Mouse (Mus musculus): Measurements from ENCODE around the gene Upf1.
A peak's percentile ranks its signal among the peaks of the same experiment; 100 is the strongest.

The Upf1 gene

DNA sequence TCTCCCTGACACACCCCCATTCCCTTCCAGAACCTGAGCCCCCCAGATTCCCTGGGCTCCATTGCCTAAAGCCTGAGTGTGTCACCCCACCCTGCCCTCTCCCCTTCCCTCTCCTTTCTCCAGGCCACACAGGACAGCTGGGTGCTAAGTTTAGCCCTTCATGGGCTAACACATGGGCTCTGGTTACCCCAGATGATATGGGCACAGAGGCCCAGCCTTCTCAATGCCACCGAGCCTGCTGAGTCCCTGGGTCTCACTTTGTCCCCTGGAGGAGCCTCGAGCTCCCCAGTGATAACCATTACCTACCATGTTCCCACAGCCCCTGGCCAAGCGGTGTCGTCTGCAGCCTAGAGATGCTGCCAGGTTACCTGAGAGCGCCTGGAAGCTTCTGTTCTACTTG lies 35.2 kb downstream of the Upf1 start:
- DNase-seq: no peak

DNA sequence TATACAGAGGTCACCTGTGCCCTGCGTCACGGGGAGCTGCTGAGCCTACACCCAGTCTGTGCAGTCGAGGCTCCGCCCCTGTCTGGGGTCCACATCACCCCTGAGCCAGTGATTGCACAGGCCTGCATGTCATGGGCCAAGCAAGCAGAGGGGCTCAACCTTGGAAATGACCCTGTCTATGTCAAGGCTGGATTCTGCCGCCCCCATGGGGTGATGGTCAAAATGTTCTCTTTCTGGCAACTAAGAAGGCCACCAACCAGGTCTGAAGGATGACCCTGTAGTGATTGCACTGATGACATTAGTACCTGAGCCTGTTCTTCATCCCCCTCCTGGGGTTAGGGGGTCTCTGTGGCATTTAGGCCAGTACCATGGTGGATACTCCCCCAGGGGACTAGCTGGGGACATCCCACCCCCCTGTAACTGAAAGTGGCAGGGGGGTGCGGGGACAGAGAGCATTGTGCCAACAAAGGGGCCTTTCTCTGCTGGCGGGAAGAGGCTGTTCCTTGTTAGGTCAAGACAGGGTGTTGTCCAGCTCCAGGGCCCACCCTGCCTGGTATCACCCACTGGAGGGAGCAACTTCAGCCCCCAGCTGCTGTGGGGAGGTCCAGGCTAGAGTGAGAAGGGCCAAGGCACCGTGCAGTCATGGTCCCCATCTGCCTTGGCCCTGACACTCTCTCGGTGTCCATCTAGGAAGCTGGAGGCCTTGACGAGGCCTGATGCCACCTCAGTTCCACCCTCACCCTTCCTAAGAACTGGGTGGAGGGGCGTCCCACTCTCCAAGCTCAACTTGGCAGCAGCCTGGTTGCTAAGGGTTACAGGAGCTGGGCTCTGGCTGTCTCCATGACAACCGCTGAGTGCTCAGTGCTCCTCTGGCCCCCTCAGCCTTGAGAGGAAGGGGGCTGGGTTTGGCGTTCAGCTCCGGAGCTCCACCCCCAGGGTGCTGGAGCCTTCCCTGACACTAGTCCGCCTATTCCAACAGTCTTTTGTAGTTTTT lies 36.3 kb downstream of the Upf1 start:
- DNase-seq: no peak

- DNase-seq: peak; percentile 51 to 52
Observed at GRCm38 (mm10) chr8:70315624-70316510, 37.2 kb downstream of the Upf1 start, which contains the start of gene Cers1. Gene Cers1, plus strand, starts transcription at chr8:70315775.

DNA sequence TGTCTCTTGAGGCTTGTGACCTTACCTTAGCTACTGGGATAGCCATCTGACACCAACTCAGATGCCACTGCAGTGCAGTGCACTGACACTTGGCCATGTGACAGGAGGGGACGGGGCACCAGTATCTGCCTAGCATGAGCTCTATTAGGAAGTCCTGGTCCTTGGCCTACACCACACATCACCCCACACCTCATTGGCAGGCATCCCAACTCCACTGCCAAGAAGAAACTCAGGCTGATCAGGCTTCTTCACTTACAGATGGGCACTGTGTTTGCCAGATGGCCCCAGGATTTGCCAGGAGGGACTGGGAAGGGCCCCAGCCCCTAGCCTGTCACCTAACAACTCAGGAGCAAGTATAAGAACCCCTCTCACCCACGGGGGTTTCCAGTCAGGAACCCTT lies 39.7 kb downstream of the Upf1 start:
- no peak for DNase-seq

GRCm38 (mm10) chr8:70309311-70309710 lies 43.8 kb downstream of the Upf1 start:
- DNase-seq: peak in 1 of 2 experiments; percentile 30

- no peak for DNase-seq
Observed at GRCm38 (mm10) chr8:70302901-70303300, 50.2 kb downstream of the Upf1 start.

DNA sequence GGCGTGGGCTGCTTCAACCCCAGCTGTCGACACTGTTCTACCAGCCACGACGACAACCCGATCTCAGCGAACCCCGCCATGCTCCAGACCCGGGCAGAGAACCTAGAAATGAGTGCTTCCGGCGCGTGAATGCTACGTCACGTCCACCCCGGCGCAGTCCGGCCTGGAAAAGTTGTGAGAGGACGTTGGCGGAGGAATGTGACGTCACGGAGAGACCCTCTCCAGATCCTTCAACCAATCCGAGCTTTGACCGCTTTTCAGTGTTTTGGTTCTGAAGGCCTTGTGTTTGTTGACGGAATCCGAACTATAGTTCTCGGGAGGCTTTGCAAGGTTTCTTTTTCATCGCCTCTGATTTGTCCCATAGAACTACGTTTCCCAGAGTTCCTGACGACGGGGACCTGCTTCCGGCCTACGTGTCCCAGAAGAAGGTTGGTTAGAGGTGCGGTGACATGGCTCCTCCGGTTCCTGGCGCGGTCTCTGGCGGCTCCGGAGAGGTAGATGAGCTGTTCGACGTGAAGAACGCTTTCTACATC lies 50.7 kb downstream of the Upf1 start, which contains the start of the genes Ddx49 and Cope:
Gene Ddx49 (minus strand): TSS at position 132 of the 533 bp plus-strand sequence.
Gene Cope (plus strand): TSS at position 161 of the 533 bp plus-strand sequence.
- DNase-seq: peak; percentile 96

DNA sequence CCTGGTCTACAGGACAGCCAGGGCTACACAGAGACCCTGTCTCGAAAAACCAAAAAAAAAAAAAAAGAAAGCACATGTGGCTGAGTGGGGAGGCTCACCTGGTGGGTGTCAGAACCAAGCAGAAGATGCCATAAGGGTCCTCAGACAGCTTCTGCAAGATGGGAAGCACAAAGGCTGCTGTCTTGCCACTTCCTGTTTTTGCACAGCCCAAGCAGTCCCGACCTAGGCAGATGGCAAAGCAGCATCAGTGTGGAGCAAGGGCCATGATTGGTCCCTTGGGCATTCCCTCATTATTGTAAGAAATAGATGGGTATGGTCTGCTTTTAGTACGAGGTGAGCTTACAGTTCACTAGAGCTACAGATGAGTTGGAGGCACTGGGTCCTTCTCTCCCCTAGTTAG lies 52.2 kb downstream of the Upf1 start:
- no peak for DNase-seq

- no peak for DNase-seq
Observed at GRCm38 (mm10) chr8:70293988-70294405, 59.1 kb downstream of the Upf1 start.

- no peak for DNase-seq
Observed at GRCm38 (mm10) chr8:70286737-70287136, 66.3 kb downstream of the Upf1 start.

DNA sequence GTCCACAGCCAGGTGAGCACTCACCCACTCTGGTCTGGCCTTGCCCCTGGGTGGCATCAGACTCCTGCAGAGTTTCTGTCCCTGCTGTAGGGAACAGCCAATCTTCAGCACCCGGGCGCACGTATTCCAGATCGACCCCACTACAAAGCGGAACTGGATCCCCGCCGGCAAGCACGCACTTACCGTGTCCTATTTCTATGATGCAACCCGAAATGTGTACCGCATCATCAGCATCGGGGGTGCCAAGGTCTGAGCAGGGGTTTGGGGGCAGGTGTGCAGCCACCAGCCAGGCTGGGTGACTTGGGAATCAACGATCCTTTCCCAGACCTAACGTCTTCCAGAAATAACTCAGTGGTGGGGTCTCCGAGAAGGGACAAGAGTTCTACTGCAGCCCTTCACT lies 67.8 kb downstream of the Upf1 start:
- DNase-seq: no peak

DNA sequence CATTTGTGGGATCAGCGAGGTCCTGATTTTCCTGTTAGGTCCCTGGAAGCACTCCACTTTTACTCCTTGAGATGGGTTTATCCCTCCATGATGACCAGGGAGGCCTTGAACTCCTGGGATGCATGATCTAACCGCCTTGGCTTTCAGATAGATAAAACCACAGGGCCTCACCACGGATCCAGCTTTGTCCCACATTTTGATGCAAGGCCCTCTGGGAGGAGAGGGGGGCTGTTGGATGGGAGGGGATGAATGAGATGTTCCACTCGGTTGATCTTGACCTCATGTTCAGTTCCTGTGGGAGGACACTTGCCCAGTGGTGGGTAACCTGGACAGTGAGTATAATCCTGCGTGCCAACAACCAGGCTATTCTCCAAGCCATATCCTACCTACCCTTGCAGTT lies 68.7 kb downstream of the Upf1 start:
- DNase-seq: no peak

- peak; percentile 27 to 64 for DNase-seq
Observed at GRCm38 (mm10) chr8:70283136-70284077, 69.7 kb downstream of the Upf1 start.

- peak; percentile 93 to 96 for DNase-seq
Observed at GRCm38 (mm10) chr8:70282603-70283135, 70.4 kb downstream of the Upf1 start, which contains the start of gene Homer3. Gene Homer3, plus strand, starts transcription at chr8:70282827.
